Mouse (Mus musculus) right cerebral cortex, postnatal 36 days (tissue): Measurements from ENCODE around the gene Psmc6.

Experiments used
- DNase-seq, 2 experiments: peaks; one replicate each; pipeline ENCODE4 v3.0.0; 2022; ENCODE audit warnings: low spot score in 2 of 2, mixed read lengths in 1 of 2

Gene Psmc6

GRCm38 (mm10) chr14:45350931-45351859 is 21.6 kb downstream of the Psmc6 start, which contains the start of gene Styx:
TSS of gene Styx (plus strand) at chr14:45351093.
- DNase-seq = peak; percentile 87 to 88

DNA sequence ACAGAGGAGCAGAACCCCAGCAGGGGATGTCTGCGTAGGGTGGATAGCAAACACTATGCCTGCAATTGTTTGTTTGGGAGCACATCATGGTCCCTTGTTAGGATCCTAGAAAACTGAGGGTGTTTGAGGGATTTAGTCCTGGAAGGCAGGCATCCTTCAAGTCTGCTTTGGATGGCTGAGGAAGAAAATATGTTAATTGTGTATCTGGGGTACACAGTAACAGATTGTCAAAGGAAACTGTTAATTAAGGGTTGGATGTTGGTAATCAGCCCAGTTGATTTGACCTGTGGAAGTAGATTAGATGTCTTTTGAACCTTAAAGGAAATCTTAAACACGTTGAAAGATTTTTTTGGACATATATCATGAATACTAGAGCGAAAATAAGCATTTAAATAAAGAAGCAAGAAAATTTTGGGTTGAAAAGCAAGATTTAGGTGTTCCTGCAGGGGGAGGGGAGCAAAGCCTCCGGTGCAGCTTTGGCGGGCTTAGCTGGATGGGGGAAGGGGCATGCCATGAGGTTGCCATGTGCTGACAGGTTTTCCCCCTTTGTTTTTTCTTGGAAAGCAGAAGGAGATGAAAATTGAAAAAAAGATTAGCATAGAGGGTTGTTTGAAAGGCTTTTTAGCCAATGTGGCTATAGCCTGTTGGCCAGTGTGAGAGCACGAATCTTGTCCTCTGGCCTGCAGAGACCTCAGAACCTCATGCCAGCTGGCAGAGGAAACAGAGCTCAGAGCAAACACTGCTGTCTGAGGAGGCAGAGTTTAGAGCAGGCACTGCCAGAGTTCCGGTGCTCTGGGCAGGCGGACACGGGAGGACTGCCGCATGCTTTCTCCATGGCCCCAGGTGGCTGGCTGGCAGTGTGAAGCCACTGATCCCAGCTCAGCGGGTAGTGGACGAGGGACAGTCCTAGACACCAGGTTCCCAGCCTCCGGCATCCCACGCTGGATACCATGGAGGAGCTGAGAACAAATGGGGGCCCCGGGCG is 34.9 kb downstream of the Psmc6 start:
- DNase-seq = no peak

- DNase-seq = no peak
These were observed 35.6 kb downstream of the Psmc6 start for GRCm38 (mm10) chr14:45365196-45365587.

- no peak for DNase-seq
These were observed 49.2 kb downstream of the Psmc6 start for GRCm38 (mm10) chr14:45378771-45379170.

- no peak for DNase-seq
These were observed 51.2 kb downstream of the Psmc6 start for GRCm38 (mm10) chr14:45380756-45381155.

GRCm38 (mm10) chr14:45382912-45383311 is 53.3 kb downstream of the Psmc6 start:
- no peak for DNase-seq

- no peak for DNase-seq
These were observed 56.0 kb downstream of the Psmc6 start for GRCm38 (mm10) chr14:45385596-45385995.

- no peak for DNase-seq
These were observed 57.9 kb downstream of the Psmc6 start for GRCm38 (mm10) chr14:45387480-45387879.

DNA sequence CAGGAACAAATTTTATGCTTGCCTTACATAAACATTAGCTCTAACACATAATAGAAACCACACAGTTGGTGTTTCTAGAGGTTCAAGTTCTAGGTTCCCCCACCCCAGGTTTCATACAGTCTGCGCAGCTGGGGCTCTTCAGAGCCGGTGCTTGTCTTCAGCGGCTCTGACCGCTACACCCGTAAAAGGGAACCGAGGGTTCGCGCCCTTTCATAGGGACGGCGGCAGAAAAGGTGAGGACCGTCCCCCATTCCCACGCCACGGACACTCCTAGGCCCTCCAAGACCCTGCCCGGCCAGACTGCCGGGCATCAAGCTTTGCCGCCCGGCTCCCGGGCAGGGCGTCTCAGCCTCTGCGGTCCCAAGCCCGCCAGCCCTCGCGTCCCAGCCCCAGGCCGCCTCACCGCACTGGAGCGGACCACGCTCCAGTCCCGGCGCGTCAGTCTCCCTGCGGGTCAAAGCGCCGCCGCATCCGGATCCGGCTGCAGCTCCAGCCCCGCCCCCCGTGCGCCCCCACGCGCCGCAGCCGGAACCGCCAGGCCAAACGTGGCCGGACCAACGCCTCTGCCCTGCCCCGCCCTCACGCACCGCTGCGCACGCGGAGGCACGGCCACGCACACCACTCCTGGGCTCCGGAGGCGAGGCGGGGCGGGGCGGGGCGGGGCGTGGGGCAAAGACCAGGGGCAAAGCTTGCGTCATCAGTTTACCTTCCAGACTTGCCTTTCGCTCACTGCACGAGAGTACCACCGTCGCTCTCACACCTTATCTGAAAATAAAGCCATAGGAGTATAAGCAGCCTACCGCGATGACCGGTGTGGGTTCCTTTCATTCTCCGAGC is 59.0 kb downstream of the Psmc6 start:
- DNase-seq = peak; percentile 86 to 90

- DNase-seq = no peak
These were observed 59.6 kb downstream of the Psmc6 start for GRCm38 (mm10) chr14:45389194-45389593.
